Mouse (Mus musculus): ENCODE measurements around the gene Unc93b1. TPM values are rescaled to one million over a fixed set of nuclear protein-coding genes. Genes with fewer than 3 reads are reported as not detected.

Unc93b1 gene
- polyA plus RNA-seq, 1 experiment from 2014 or later: 48.1 TPM

GRCm38 (mm10) chr19:3926685-3927084, 8.3 kb upstream of the Unc93b1 start:
- no peak overlapping the region for H3K4me3 ChIP-seq (ENCODE audit: low read depth, low read length)
- ATAC-seq (no peak), DNase-seq (no peak)
- H3K9me3 ChIP-seq (ENCODE audit: low read length): no peaks in the 10 kb centered on the region
- WGBS (ENCODE audit: insufficient replicate concordance): 76% methylated on average over 6 of the region's 6 CpGs
- no peaks in the 10 kb centered on the region for H3K36me3 ChIP-seq (replicated peaks; ENCODE audit: insufficient read depth, low read length)
- TF ChIP-seq CTCF (IDR thresholded peaks at IDR 0.05; ENCODE audit: low read depth) (no peak), EP300 (IDR thresholded peaks at IDR 0.05; ENCODE audit: low read depth) (no peak)
- H3K4me2 ChIP-seq (ENCODE audit: low read depth, low read length): no peak overlapping the region
- H3K9ac ChIP-seq (replicated peaks): no peak overlapping the region
- peaks cover 51% of the 10 kb centered on the region for H3K4me1 ChIP-seq (ENCODE audit: insufficient read depth)
- H3K27ac ChIP-seq (ENCODE audit: low read depth): no peak overlapping the region
- no peaks in the 10 kb centered on the region for H3K27me3 ChIP-seq (ENCODE audit: insufficient read depth, low read length)

- Histone ChIP-seq H3K4me1 (ENCODE audit: insufficient read depth) (peaks cover 48% of the 10 kb centered on the region), H3K4me2 (ENCODE audit: low read depth, low read length) (peak overlapping the region; percentile 33), H3K9me3 (ENCODE audit: low read length) (no peaks in the 10 kb centered on the region), H3K4me3 (ENCODE audit: low read depth, low read length) (no peak overlapping the region), H3K9ac (replicated peaks) (no peak overlapping the region), H3K36me3 (replicated peaks; ENCODE audit: insufficient read depth, low read length) (no peaks in the 10 kb centered on the region), H3K27ac (ENCODE audit: low read depth) (no peak overlapping the region), H3K27me3 (ENCODE audit: insufficient read depth, low read length) (no peaks in the 10 kb centered on the region)
- TF ChIP-seq CTCF (IDR thresholded peaks at IDR 0.05; ENCODE audit: low read depth) (no peak), EP300 (IDR thresholded peaks at IDR 0.05; ENCODE audit: low read depth) (no peak)
- WGBS (ENCODE audit: insufficient replicate concordance): 68% methylated on average over 4 of the region's 4 CpGs
- ATAC-seq (no peak), DNase-seq (no peak)
Observed at GRCm38 (mm10) chr19:3927989-3928388, 7.0 kb upstream of the Unc93b1 start.

GRCm38 (mm10) chr19:3928779-3929178, 6.2 kb upstream of the Unc93b1 start:
- Histone ChIP-seq H3K4me1 (ENCODE audit: insufficient read depth) (peaks cover 42% of the 10 kb centered on the region), H3K27ac (ENCODE audit: low read depth) (peak overlapping the region; percentile 67), H3K4me3 (ENCODE audit: low read depth, low read length) (peak overlapping the region; percentile 30), H3K27me3 (ENCODE audit: insufficient read depth, low read length) (no peaks in the 10 kb centered on the region), H3K36me3 (replicated peaks; ENCODE audit: insufficient read depth, low read length) (no peaks in the 10 kb centered on the region), H3K4me2 (ENCODE audit: low read depth, low read length) (peak overlapping the region; percentile 51), H3K9ac (replicated peaks) (peak overlapping the region; percentile 47), H3K9me3 (ENCODE audit: low read length) (no peaks in the 10 kb centered on the region)
- DNase-seq: no peak
- ATAC-seq: no peak
- TF ChIP-seq EP300 (IDR thresholded peaks at IDR 0.05; ENCODE audit: low read depth) (no peak), CTCF (IDR thresholded peaks at IDR 0.05; ENCODE audit: low read depth) (no peak)
- WGBS (ENCODE audit: insufficient replicate concordance): 58% methylated on average over 4 of the region's 4 CpGs

- ATAC-seq: peak; percentile 83
- H3K9me3 ChIP-seq (ENCODE audit: low read length): no peaks in the 10 kb centered on the region
- H3K9ac ChIP-seq (replicated peaks): peak within 1 kb of the TSS; percentile 47
- no peaks in the 10 kb centered on the region for H3K36me3 ChIP-seq (replicated peaks; ENCODE audit: insufficient read depth, low read length)
- TF ChIP-seq EP300 (IDR thresholded peaks at IDR 0.05; ENCODE audit: low read depth): peak; percentile 12; the same call in 1 of the 2 replicates
- TF ChIP-seq CTCF (IDR thresholded peaks at IDR 0.05; ENCODE audit: low read depth): no peak
- WGBS (ENCODE audit: insufficient replicate concordance): 14% methylated on average over 12 of the region's 12 CpGs
- peak within 1 kb of the TSS; percentile 51 for H3K4me2 ChIP-seq (ENCODE audit: low read depth, low read length)
- peak within 1 kb of the TSS; percentile 67 for H3K27ac ChIP-seq (ENCODE audit: low read depth)
- DNase-seq: peak; percentile 90
- peak within 1 kb of the TSS; percentile 30 for H3K4me3 ChIP-seq (ENCODE audit: low read depth, low read length)
- H3K4me1 ChIP-seq (ENCODE audit: insufficient read depth): peaks cover 36% of the 10 kb centered on the region
- no peaks in the 10 kb centered on the region for H3K27me3 ChIP-seq (ENCODE audit: insufficient read depth, low read length)
Observed at GRCm38 (mm10) chr19:3929211-3929941, 5.6 kb upstream of the Unc93b1 start, which contains the start of gene Aldh3b1. Gene Aldh3b1, minus strand, starts transcription at chr19:3929808.

- no peak overlapping the region for H3K4me2 ChIP-seq (ENCODE audit: low read depth, low read length)
- ATAC-seq: no peak
- 77% methylated on average over 21 of the region's 21 CpGs for WGBS (ENCODE audit: insufficient replicate concordance)
- TF ChIP-seq CTCF (IDR thresholded peaks at IDR 0.05; ENCODE audit: low read depth) (no peak), EP300 (IDR thresholded peaks at IDR 0.05; ENCODE audit: low read depth) (no peak)
- H3K4me1 ChIP-seq (ENCODE audit: insufficient read depth): peaks cover 28% of the 10 kb centered on the region
- H3K9me3 ChIP-seq (ENCODE audit: low read length): no peaks in the 10 kb centered on the region
- DNase-seq: no peak
- peak overlapping the region; percentile 47; the same call in 1 of the 2 replicates for H3K9ac ChIP-seq (replicated peaks)
- H3K4me3 ChIP-seq (ENCODE audit: low read depth, low read length): no peak overlapping the region
- no peaks in the 10 kb centered on the region for H3K36me3 ChIP-seq (replicated peaks; ENCODE audit: insufficient read depth, low read length)
- H3K27ac ChIP-seq (ENCODE audit: low read depth): peak overlapping the region; percentile 67
- H3K27me3 ChIP-seq (ENCODE audit: insufficient read depth, low read length): no peaks in the 10 kb centered on the region
Observed at GRCm38 (mm10) chr19:3930262-3931057, 4.5 kb upstream of the Unc93b1 start.

- Histone ChIP-seq H3K36me3 (replicated peaks; ENCODE audit: insufficient read depth, low read length) (no peaks in the 10 kb centered on the region), H3K4me2 (ENCODE audit: low read depth, low read length) (no peak overlapping the region), H3K9ac (replicated peaks) (no peak overlapping the region), H3K9me3 (ENCODE audit: low read length) (no peaks in the 10 kb centered on the region), H3K27ac (ENCODE audit: low read depth) (peak overlapping the region; percentile 67), H3K4me3 (ENCODE audit: low read depth, low read length) (no peak overlapping the region), H3K27me3 (ENCODE audit: insufficient read depth, low read length) (no peaks in the 10 kb centered on the region), H3K4me1 (ENCODE audit: insufficient read depth) (peaks cover 33% of the 10 kb centered on the region)
- DNase-seq (no peak), ATAC-seq (peak; percentile 12; the same call in 1 of the 2 replicates)
- TF ChIP-seq CTCF (IDR thresholded peaks at IDR 0.05; ENCODE audit: low read depth) (no peak), EP300 (IDR thresholded peaks at IDR 0.05; ENCODE audit: low read depth) (no peak)
- WGBS (ENCODE audit: insufficient replicate concordance): 60% methylated on average over 9 of the region's 9 CpGs
Observed at GRCm38 (mm10) chr19:3931716-3932115, 3.3 kb upstream of the Unc93b1 start.
